Mouse (Mus musculus): ENCODE measurements around the gene Ube2l6. TPM values are rescaled to one million over a fixed set of nuclear protein-coding genes. Genes with fewer than 3 reads are reported as not detected.
A peak's percentile ranks its signal among the peaks of the same experiment; 100 is the strongest.

The Ube2l6 gene
- polyA plus RNA-seq, 2 experiments, result 304 to 469 TPM

DNA sequence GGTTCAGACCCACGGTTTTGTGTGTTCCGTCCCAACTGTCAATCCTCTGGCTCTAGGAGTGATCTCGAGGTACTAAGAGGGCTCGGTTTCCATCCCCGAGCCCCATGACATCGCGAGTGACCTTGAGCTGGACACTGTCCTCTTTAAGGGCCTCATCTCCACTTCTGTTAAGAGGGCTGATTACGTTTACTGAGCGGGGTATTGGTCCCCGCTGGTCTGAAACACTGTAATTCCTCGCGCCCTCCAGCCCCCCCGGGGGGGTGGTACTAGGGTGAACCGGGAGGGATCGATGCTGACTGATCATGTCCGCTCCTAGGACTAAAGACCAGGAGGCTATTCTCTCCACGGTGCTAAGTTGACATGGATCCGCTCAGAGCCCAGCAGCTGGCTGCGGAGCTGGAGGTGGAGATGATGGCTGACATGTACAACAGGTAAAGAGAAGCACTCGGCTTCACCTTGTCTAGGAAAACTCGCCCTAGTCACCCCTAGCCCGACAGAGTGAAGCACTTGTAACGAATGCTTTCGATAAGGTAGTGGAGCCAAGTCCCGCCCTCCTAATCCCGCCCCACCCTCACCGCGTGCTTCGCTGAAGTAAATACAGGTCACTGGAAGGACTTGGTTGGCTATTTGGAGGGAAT is 28.8 kb downstream of the Ube2l6 start:
- Histone ChIP-seq H3K4me2 (ENCODE audit: low read depth) (peak overlapping the region; percentile 97), H3K9me3 (ENCODE audit: control insufficient read depth, low read length) (no peaks in the 10 kb centered on the region), H3K9ac (replicated peaks) (peak overlapping the region; percentile 85), H3K4me3 (ENCODE audit: insufficient read depth in 1 of 2, low read depth in 2 of 2, low read length in 2 of 2) (peak overlapping the region; percentile 88 to 96), H3K4me1 (replicated peaks; ENCODE audit: control insufficient read depth in 2 of 2, insufficient read depth in 2 of 2, low read length in 1 of 2) (peaks cover 12 to 32% of the 10 kb centered on the region in 2 experiments), H3K27ac (peak overlapping the region; percentile 89), H3K27me3 (ENCODE audit: control insufficient read depth, insufficient read depth, low read length) (peaks cover 14% of the 10 kb centered on the region), H3K36me3 (replicated peaks; ENCODE audit: control insufficient read depth, insufficient read depth, low read depth) (peaks cover 18% of the 10 kb centered on the region)
- 1% methylated on average over 29 of the region's 29 CpGs for whole genome bisulfite sequencing (ENCODE audit: insufficient replicate concordance)
- peak; percentile 70 for ATAC-seq (ENCODE audit: insufficient read depth)
- DNase-seq (ENCODE audit: low read depth in 3 of 3, low spot score in 3 of 3), result peak; percentile 68 to 70 (median 70)
- TF ChIP-seq CTCF (IDR thresholded peaks at IDR 0.05; ENCODE audit: low read depth) (no peak), EP300 (IDR thresholded peaks at IDR 0.05; ENCODE audit: low read depth) (no peak; the same call in 1 of the 2 replicates)

DNA sequence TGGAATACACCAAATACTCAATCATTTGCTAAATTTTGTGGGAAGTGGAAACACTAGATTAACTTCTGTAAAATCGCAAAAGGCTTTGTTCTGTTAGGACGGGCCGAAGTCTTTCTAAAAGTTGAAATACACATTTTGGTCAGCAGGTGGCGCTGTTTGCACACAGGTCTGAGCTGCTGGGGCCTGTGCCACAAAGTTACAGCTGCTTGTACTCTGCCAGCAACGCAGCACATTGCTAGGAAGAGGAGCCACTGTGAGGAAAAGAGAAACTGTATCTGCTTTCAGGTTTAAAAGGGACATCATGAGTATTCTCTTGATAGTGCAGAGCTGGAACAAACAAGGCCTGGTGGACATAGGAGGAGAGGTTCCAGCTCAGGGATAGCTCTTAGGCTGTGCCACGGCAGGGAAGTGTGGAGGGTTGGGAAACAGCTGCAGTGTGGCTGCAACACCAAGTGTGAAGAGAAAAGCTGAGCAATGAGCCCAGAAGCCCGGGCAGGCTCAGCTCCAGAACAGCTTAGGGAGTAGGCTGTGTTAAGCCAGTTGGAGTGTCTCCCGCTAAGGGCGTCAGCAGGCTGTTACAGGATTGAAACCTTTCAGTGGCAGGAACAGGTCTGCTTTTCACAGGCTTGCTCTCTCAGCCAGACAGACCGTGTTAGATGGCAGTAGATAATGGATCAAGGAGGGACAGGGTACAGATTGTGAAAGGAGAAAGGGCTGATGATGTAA is 33.2 kb downstream of the Ube2l6 start:
- DNase-seq (ENCODE audit: low read depth in 3 of 3, low spot score in 3 of 3) (peak; percentile 73 to 76 (median 75)), ATAC-seq (ENCODE audit: insufficient read depth) (peak; percentile 58)
- 31% methylated on average over 10 of the region's 10 CpGs for WGBS (ENCODE audit: insufficient replicate concordance)
- no peak overlapping the region for H3K4me2 ChIP-seq (ENCODE audit: low read depth)
- TF ChIP-seq CTCF (IDR thresholded peaks at IDR 0.05; ENCODE audit: low read depth) (peak; percentile 98), EP300 (IDR thresholded peaks at IDR 0.05; ENCODE audit: low read depth) (no peak)
- no peaks in the 10 kb centered on the region for H3K9me3 ChIP-seq (ENCODE audit: control insufficient read depth, low read length)
- no peak overlapping the region for H3K27ac ChIP-seq
- H3K27me3 ChIP-seq (ENCODE audit: control insufficient read depth, insufficient read depth, low read length), result no peaks in the 10 kb centered on the region
- peaks cover 18% of the 10 kb centered on the region for H3K36me3 ChIP-seq (replicated peaks; ENCODE audit: control insufficient read depth, insufficient read depth, low read depth)
- H3K9ac ChIP-seq (replicated peaks), result no peak overlapping the region
- H3K4me3 ChIP-seq (ENCODE audit: insufficient read depth in 1 of 2, low read depth in 2 of 2, low read length in 2 of 2), result no peak overlapping the region
- peaks cover 9 to 15% of the 10 kb centered on the region in 2 experiments for H3K4me1 ChIP-seq (replicated peaks; ENCODE audit: control insufficient read depth in 2 of 2, insufficient read depth in 2 of 2, low read length in 1 of 2)

DNA sequence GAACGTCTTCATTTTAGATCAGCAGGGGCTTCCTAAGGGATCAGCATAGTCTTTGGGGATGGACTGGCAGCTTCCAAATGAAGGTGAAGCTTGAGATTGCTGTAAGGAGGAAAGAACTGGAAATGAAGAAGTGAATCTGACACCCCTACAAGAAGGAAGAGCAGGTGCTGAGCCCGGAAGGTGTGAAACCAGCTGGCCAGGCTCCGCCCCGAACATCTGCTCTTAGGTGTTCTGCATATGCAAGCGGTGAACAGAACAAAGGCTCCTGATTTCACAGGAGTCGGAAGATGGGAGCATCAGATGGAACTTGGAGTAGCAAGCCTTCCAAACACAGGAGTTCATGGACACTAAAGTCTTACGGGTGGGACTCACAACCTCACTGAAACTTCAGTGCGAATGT is 38.5 kb downstream of the Ube2l6 start:
- H3K9ac ChIP-seq (replicated peaks), result no peak overlapping the region
- WGBS (ENCODE audit: insufficient replicate concordance), result 67% methylated on average over 8 of the region's 8 CpGs
- TF ChIP-seq EP300 (IDR thresholded peaks at IDR 0.05; ENCODE audit: low read depth), result no peak
- no peak for TF ChIP-seq CTCF (IDR thresholded peaks at IDR 0.05; ENCODE audit: low read depth)
- H3K4me1 ChIP-seq (replicated peaks; ENCODE audit: control insufficient read depth in 2 of 2, insufficient read depth in 2 of 2, low read length in 1 of 2), result peaks cover 20 to 28% of the 10 kb centered on the region in 2 experiments
- no peak for ATAC-seq (ENCODE audit: insufficient read depth)
- H3K4me2 ChIP-seq (ENCODE audit: low read depth), result peak overlapping the region; percentile 16; the same call in 1 of the 2 replicates
- H3K4me3 ChIP-seq (ENCODE audit: insufficient read depth in 1 of 2, low read depth in 2 of 2, low read length in 2 of 2), result no peak overlapping the region
- no peaks in the 10 kb centered on the region for H3K27me3 ChIP-seq (ENCODE audit: control insufficient read depth, insufficient read depth, low read length)
- peaks cover 13% of the 10 kb centered on the region for H3K36me3 ChIP-seq (replicated peaks; ENCODE audit: control insufficient read depth, insufficient read depth, low read depth)
- no peak for DNase-seq (ENCODE audit: low read depth in 3 of 3, low spot score in 3 of 3)
- H3K9me3 ChIP-seq (ENCODE audit: control insufficient read depth, low read length), result no peaks in the 10 kb centered on the region
- H3K27ac ChIP-seq, result no peak overlapping the region

- no peak for DNase-seq (ENCODE audit: low read depth in 3 of 3, low spot score in 3 of 3)
- Histone ChIP-seq H3K4me3 (ENCODE audit: insufficient read depth in 1 of 2, low read depth in 2 of 2, low read length in 2 of 2) (peak overlapping the region; percentile 88 to 97; a peak in 3 of 4 replicates), H3K4me1 (replicated peaks; ENCODE audit: control insufficient read depth in 2 of 2, insufficient read depth in 2 of 2, low read length in 1 of 2) (peaks cover 22 to 27% of the 10 kb centered on the region in 2 experiments), H3K36me3 (replicated peaks; ENCODE audit: control insufficient read depth, insufficient read depth, low read depth) (peaks cover 22% of the 10 kb centered on the region), H3K27me3 (ENCODE audit: control insufficient read depth, insufficient read depth, low read length) (no peaks in the 10 kb centered on the region), H3K4me2 (ENCODE audit: low read depth) (peak overlapping the region; percentile 99), H3K9me3 (ENCODE audit: control insufficient read depth, low read length) (no peaks in the 10 kb centered on the region), H3K27ac (peak overlapping the region; percentile 98), H3K9ac (replicated peaks) (peak overlapping the region; percentile 86)
- WGBS (ENCODE audit: insufficient replicate concordance), result 31% methylated on average over 9 of the region's 9 CpGs
- no peak for ATAC-seq (ENCODE audit: insufficient read depth)
- TF ChIP-seq CTCF (IDR thresholded peaks at IDR 0.05; ENCODE audit: low read depth) (no peak), EP300 (IDR thresholded peaks at IDR 0.05; ENCODE audit: low read depth) (no peak)
These were observed 39.4 kb downstream of the Ube2l6 start for GRCm38 (mm10) chr2:84837817-84838592.
